In the genomic region with DNA sequence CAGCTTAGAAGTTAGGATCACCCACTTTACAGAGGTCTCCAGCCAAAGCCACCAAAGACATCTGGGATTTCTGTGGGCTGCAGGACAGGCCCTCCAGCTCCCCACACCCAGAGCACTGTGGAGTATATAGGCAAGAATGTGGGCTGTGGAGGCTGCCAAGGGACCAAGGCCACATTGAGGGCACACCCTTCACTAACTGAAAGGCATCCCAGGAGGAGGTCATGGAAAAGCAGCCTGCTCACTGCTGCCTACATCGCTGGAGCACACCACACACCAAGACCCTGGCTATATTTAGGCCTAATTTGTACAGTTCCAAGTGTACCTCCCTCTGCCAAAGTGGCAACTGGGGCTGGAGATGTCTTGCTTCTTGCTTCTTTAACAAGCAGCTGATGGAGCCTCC, we compare ENCODE assay signal across 12 mouse cellular contexts.
A peak's percentile ranks its signal among the peaks of the same experiment; 100 is the strongest.
DNase-seq lines count a peak whose midpoint lies in the region; ATAC-seq lines count a peak whose summit lies in the region.
"Had no signal": no experiment of that assay in that cellular context is flagged by ENCODE, and none has a peak within 500 bp of the region (broad histone marks: within the 10 kb centered on the region; RNA-seq: fewer than 3 reads in every experiment).

No protein-coding gene starts in this region.

- no peak overlapping the region for H3K4me3 ChIP-seq in heart, embryonic 14.5 days (ENCODE audit: control insufficient read depth in 1 of 2, insufficient read depth in 1 of 2, low read depth in 1 of 2, low read length in 2 of 2)

- no peaks in the 10 kb centered on the region for H3K36me3 ChIP-seq in heart, embryonic 14.5 days (ENCODE audit: control insufficient read depth, insufficient read depth, low read length)

- DNase-seq in adrenal gland, adult (ENCODE audit: inconsistent age in 2 of 2, low spot score in 1 of 2), result peak; percentile 54 to 74
- no peak for DNase-seq in adrenal gland, adult 18-20 months (ENCODE audit: low spot score in 2 of 2)
- DNase-seq in ovary, adult 18-20 months (ENCODE audit: low spot score), result peak; percentile 42
- DNase-seq in ovary, postnatal 14 days (ENCODE audit: low spot score), result no peak
- no peak for DNase-seq in frontal cortex, postnatal 14 days (ENCODE audit: low spot score in 2 of 2)
- DNase-seq in left cerebral cortex, adult 18-20 months (ENCODE audit: low spot score in 2 of 2), result no peak
- DNase-seq in retina, embryonic 14.5 days (ENCODE audit: low spot score), result no peak
- DNase-seq: cerebellum, adult 11-12 months; kidney, adult 9 months; liver; lung, embryonic 14.5 days had no signal

- no peak overlapping the region for H3K4me2 ChIP-seq in heart, embryonic 14.5 days (ENCODE audit: low read length)
- H3K4me2 ChIP-seq: lung, embryonic 14.5 days had no signal

- peaks cover 5% of the 10 kb centered on the region; the same call in 1 of the 2 replicates for H3K9me3 ChIP-seq in heart, embryonic 14.5 days (ENCODE audit: control insufficient read depth, low read length)

- WGBS in heart, embryonic 14.5 days, result 24% methylated on average over 1 of the region's 1 CpGs

- H3K27me3 ChIP-seq in heart, embryonic 14.5 days (ENCODE audit: control insufficient read depth, insufficient read depth, low read length), result no peaks in the 10 kb centered on the region

- no peak overlapping the region; the same call in 1 of the 2 replicates for H3K9ac ChIP-seq in heart, embryonic 14.5 days (ENCODE audit: low read length)
- H3K9ac ChIP-seq: lung, embryonic 14.5 days had no signal

- ATAC-seq in heart, embryonic 14.5 days (ENCODE audit: insufficient number of reproducible peaks, insufficient read depth, low FRiP score, low read depth), result peak; percentile 72

- peak overlapping the region; percentile 84 to 89 for H3K27ac ChIP-seq in heart, embryonic 14.5 days (replicated peaks in 1 of 2; ENCODE audit: control insufficient read depth in 1 of 2, insufficient read depth in 1 of 2, low read depth in 2 of 2, low read length in 2 of 2)

- peaks cover 25 to 28% of the 10 kb centered on the region in 2 experiments for H3K4me1 ChIP-seq in heart, embryonic 14.5 days (ENCODE audit: control insufficient read depth in 2 of 2, insufficient read depth in 2 of 2, low read length in 2 of 2)

Comparison
In these comparisons a context has a peak if more than half of its experiments do, and no peak if none do; other contexts are left out.
1. DNase-seq: peak in adrenal gland, adult (2 of 2) and ovary, adult 18-20 months (single experiment); none in adrenal gland, adult 18-20 months (0 of 2), ovary, postnatal 14 days (single experiment), frontal cortex, postnatal 14 days (0 of 2), left cerebral cortex, adult 18-20 months (0 of 2) and retina, embryonic 14.5 days (single experiment).